Mouse (Mus musculus): ENCODE measurements at regions not wholly inside any gene's neighbourhood (a gene's known extent, or its start where the extent isn't known, plus 50 kb on each side); places are given as distances from the start of the nearest gene placed in this dataset.

DNA sequence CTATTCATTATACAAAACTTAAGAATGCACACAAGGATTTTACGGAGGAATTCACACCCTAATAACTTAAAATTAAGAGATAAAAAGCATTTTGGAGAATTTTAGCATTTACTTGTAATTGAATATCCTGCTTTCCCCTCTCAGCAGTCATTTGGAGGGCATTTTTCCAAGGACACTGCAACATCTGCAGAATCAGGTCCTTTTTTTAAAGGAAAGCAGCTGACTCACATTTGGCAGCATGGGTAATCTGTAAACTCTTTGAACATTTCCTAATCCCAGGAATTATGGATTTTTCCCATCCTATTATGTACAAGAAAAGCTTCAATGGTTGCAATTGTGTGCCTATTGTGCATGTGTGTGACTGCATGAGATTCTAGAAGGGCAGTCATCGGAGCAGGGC is 112.0 kb downstream of the Gm19410 start:
- DNase-seq (ENCODE audit: low spot score), result no peak

DNA sequence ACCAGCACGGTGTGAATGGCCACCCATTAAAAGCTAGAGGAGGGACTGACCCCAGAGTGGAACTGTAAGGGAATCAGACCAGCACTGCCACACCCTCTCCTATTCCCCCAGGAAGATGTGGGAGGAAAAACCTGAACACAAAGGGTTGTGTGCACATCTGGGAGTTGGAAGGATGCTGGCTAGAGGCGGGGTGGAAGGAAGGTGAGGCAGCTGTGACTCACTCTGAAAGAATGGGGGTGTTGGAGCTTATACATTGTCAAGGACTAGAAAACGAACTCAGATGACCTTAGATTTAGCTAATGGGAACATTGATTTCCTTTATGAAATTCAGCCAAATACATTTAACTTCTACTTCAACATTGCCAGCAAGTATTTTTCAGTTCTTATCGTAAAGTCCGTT is 116.2 kb downstream of the Gm19410 start:
- DNase-seq (ENCODE audit: low spot score), result no peak

DNA sequence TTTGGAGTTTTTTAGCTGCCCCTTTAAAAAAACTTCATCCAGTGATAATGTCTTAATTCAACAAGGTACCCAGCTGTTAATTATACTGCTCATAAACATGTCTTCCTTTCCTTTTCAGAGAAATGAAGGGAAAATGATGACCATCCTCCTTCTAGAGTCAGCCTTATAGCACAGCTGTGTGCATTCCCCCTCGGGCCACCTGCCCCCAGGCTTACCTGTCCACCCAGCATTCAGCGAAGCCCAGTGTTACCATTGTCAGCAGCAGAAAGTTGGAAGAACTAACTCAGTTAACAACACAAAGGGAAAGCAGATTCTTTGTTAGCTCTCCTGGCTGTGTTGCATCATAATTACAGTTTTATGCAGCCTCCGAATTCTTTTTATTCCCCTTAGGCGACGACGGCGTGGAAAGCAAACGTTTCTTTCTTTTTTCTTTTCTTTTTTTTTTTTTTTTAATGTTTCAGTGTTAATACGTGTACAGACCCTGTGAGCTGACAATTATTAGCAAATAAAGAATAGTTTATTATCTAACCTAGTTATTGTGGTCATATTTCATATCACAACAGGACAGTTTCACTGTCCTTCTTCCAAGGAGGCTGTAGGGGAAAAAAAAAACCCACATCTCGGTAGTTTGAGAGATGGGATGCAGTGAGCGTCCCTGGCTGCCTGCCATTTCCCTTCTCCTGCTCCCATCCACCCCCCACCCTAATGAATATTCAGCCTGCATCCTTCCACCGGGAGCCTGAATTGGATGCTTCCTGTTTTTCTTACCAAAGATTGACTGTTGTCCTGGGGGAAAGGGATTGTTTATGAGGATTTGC is 117.3 kb downstream of the Gm19410 start:
- no peak for DNase-seq (ENCODE audit: low spot score)

DNA sequence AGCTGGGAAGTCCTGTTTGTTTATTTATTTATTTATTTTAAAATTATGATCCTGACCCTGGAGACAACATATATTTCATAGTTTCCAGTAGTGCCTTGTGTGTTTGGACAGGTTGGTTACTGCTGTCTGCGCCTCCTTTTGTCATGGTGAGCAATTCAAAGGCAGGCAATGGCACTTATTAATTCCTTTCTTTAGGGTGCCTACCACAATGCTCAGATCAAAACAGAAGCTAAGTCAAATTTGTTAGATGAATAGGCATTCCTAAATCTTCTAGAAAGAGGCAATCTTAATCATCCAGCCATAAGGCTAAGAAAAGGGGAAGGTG is 117.8 kb downstream of the Gm19410 start:
- DNase-seq (ENCODE audit: low spot score), result no peak

DNA sequence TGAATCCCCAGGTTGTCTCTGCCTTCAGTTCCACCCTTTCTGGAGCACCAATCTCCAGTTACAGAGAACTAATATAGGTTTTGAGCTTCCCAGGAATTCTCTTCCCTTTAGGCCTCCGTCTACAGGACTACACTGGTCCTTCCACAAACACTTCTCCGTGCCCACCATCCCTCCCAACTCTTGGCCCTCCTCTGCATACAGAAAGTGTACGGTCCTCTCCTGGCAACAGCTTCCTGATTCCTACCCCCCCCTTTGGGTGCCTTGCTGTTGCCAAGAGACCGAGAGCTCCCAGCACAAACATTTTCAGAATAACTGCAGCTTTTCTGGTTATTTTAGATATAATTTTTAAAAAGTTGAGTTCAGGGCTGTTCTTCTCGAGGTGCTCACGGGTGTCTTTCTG is 119.0 kb downstream of the Gm19410 start:
- DNase-seq (ENCODE audit: low spot score), result no peak

DNA sequence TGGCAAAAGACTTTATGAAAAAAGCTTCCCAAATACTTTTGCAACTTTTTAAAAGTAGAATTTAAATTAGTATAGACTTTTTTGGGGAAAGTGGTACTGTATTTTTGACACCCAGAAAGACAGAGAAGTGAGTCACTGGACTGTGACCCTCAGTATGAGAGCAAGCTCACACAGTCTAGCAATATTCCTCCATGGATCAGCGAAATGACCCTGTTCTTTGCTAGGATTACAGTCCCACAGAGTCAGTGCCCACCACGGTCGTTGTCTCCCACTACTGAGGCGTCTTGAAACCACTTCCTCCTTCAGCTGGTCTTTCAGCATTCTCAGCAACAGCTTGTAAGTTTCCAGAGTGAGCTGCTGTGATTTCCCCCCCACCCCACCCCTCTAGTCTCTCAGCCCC is 124.5 kb downstream of the Gm19410 start:
- no peak for DNase-seq (ENCODE audit: low spot score)

DNA sequence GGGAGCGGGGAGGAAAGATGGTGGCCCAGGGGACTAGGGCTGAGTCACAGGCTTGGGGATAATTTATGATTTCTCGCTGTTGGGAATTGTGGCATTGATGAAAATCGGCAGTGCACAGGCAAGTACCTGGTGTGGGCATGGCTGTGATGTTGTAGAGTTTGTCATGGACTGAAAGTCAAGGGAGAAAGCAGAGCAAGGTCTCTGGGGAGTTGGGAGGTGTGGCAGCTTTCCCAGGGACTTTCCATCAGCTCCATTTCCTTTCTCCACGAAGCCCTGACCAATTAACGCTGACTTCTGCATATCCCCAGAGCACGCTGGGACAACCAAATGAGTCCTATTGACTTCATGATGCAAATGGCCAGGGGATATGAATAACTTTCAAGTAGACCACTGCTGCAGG is 126.2 kb downstream of the Gm19410 start:
- no peak for DNase-seq (ENCODE audit: low spot score)

DNA sequence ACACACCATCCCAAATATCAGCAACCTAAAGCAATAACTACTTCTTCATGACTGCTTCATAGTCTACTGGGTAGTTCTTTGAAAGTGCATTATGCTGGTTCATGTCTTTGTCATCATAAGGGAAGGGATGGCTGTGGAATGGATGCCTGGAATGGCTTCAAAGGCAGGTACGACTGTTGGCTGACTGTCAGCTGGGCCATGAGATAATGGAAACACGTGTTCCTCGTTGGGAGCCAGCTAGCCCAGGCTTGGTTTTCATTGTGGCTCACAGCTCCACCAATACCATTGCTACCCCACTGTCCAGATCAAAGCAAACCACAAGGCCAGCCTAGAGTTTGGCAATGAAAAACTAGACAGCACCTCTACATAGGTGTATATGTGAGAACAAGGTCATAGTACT is 132.9 kb downstream of the Gm19410 start:
- DNase-seq (ENCODE audit: low spot score), result no peak

DNA sequence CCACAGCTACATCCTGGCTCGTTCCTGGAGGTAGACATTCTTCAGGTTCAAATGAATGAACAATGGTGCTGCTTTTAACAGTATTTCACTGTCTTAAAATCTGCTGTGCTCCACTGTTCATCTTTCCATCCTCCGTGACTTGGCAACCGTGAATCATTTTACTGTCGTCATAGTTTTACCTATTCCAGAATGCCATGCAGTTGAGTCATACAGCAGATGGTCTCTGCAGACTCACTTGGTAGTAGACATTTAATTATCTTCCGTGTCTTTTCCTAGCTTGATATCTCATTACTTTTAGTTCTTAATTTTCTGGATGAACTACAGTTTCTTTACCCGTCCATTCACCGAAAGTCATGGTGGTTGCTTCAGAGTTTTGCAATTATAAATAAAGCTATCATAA is 135.9 kb downstream of the Gm19410 start:
- DNase-seq (ENCODE audit: low spot score), result no peak

DNA sequence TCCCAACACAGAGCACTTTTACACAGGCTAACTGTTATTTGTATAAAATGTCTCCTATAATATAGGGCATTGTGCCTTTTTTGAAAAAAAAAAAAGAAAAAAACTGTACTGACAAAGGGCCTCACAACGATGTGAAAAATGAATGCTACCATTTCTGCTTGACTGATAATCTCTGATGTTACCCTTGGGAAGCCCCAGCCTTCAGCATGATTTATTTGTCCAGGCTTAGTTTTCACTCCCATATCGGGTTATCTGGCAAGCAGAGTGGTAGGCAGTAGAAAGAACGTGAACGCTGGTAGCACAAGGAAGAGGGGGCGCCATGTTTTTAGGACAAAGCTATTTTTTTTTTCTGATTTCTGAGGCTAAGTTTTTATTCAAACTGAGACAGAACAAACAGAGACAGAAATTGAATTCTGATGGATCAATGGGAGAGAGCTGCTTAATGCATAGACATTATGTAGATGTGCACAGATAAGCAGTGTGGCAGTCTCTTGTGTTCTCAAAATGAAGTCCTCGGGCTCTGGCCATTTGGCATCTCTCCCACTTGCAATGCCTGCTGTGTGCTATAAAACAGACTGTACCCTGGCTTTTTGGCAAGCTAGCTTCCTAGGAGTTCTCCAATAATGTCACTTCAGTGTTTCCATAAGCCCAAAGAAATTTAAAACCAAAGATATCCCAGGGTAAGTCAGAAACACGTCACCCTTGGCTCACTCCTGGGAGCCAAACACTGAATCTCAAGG is 139.3 kb downstream of the Gm19410 start:
- no peak for DNase-seq (ENCODE audit: low spot score)

DNA sequence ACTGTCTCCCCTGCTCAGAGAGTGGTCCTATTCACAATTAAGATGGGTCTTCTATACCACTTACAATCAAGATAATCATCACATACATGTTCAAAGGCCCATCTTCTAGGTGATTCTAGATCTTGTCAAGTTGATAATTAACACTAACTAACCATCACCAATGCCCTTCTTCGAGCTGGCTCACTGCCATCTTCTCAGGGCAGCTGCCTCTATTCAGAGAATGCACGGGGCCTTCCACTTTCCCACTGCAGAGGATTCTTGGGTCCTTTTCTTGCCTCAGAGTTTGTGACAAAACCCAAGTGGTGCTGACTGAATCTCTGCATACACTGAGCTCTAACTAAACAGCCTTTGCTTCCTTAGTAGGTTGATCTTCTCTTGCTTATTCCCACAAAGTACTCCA is 142.4 kb downstream of the Gm19410 start:
- DNase-seq (ENCODE audit: low spot score), result no peak

DNA sequence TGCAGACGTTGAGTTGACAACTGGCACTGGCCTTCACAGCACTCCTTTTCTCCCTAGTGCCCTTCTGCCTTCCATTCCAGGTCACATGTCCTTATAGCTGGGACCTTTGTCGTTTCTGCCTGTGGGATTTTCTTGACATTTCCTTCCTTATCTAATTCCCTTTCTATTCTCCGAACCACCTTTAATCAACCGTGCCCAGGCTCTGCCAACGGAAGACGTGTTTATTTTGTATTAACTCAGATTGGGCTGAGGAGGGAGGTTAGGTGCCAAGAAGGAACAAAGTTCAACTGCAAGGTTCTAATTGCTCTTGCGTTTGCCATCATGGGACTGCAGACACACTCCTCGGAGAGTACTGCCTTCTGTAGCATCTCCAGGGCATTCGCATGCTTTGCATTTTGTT is 146.7 kb downstream of the Gm19410 start:
- DNase-seq (ENCODE audit: low spot score), result no peak

DNA sequence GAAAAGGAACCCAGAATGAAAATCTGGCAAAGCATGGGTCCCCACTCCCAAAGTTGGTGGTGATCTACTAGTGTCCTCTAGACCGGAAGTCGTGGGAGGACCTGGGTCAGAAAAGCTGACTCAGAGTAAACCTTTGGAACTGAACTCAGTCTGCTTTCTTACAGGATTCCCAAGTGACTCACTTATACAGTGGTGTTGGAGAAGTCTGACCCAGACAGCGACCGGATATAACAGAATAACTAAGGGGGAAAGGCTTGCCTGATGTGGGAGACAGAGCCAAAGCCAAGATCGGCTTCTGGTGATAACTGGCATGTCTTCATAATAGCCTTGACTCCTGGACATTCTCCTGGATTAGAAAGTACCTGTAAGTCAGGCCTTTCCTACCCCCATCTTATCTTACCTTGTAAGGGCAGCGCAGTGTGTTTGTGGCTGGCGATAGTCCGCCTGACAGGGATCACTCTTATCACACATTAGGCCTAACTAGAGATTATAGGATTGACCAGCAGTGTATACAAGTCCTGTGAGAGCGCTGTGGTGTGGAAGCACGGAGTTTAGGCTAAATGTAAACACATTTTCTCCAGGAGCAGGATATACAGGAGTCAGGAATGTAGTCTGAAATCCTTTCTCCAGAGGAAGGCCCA is 150.4 kb downstream of the Gm19410 start:
- DNase-seq (ENCODE audit: low spot score), result no peak

DNA sequence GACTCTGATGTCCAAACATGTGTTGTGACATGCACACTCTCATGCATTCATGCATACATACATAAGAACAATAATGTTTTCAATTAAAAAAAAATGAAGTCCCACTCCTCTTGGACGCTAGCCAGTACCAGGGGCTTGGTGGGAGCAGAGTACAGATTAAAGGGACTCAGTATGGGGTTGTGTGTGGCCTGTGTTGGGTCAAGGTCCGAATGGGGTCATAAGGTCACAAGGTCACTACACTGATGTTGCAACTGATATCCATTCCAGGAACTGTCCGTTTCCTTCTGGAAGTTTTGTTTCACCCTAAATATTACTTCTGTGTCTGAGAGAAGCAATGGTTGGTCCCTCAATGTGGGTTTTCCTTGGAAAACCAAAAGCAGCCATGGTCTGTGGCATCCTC is 152.0 kb downstream of the Gm19410 start:
- DNase-seq (ENCODE audit: low spot score), result no peak

DNA sequence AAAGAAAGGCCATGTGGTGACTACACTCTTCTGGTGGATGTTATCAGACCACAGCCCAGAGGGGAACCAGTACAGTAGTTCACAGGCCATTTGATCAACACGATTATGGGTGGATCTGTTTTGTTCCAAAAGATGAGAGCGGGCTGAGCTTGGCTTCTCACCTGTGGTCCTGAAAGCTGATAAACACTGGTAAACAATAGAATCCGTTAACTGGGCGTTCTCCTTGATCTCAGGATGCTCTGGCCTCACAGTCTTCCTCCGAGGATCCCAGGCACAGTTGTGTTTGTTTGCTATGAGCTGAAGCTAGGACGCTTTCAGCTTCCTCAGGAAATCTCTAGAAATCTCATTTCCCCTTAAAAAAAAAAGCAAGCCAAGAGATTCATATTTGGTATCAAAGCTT is 153.9 kb downstream of the Gm19410 start:
- DNase-seq (ENCODE audit: low spot score), result no peak

DNA sequence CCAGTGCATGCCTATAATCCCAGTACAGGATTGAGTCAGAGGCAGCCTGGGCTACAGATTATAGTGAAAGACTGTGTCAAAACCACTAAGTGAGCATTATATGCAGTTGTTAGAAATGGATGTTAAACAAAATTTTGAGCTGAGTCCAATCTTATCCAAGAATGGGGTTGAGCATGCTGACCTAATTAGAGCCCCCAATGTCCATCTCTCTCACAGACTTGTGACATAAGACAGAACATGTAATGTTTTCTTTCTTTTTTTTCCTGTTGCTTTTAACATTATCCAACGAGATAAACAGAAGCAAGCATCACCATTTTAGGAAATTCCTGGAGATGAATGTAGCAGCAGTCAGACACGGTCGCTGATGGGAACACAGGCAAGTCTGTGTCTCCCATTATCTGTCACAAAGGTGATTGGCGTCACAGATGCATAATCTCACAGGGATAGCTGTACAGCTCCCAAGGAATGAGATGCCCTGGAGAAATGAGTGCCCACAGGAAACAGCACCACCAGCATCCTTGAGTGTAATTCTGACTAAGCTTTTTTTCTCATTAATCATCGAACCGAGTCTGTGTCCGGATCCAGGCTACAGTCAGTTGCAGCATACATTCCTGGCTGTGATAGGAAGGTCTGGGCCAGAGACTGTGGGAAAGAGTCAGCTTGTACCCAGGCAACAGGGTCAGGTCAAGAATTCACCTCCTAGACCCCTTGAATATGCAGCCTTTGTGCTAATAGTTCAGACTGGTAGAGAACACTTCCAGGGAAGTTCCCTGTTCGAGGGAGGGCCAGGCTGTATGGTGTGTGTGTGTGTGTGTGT is 154.5 kb downstream of the Gm19410 start:
- no peak for DNase-seq (ENCODE audit: low spot score)

DNA sequence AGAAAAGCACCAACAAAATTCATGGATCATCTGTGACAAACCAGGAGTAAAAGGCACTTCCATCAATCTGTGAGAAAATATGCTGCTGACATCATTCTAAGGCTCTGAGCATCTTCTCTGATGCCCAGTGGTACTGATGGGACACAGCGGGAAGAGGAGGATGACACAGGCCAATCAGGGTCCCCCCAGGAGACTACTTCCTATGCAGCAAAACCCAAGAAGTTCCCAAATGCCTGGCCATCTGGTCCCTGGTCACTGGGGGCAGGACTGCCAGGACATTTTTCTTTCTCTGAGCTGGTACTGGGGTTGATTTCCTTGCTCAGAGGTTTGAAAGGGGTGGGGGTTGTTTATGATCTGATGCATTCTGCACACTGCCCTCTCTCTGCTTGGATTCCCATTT is 158.4 kb downstream of the Gm19410 start:
- no peak for DNase-seq (ENCODE audit: low spot score)

DNA sequence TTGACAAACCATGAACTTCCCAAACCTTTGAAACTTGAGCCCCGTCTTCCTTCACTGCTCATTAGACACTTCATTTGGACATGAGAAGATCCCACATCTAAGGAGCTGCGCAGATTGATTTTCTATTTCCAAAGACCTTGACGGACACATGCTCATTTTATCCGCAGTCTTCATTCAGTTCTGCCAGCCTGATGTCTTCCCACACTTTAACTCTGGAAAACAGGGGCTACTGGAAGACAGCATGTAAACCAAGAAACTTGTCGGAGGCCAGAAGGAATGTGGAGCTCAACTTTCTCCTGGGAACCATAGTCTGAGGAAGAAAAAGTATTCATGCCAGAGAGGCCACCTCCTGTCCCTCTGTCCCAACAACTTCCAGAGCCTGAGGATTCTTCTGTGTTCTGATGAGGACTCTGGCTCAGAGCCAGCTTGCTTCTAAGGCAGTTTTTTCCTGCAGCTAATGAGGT is 161.8 kb downstream of the Gm19410 start:
- no peak for DNase-seq (ENCODE audit: low spot score)

DNA sequence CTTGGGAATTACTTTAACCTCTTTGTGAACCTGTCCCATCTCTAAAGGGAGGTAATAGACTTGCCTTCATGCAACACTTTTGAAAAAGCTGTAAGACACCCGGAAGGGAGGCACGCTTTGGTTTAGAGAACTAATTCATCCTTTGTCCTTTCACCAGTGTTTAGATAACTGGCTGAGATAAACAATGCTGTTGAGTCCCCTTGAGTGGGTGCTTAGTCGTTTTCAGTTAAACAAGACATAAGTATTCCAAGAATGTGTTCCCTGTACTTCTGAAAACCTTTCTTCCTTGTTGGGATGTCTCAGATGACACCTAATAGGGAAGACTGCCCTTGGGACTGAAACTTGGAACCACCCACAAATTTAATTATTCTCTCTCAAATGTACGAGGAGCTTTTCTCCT is 164.7 kb downstream of the Gm19410 start:
- DNase-seq (ENCODE audit: low spot score), result no peak

DNA sequence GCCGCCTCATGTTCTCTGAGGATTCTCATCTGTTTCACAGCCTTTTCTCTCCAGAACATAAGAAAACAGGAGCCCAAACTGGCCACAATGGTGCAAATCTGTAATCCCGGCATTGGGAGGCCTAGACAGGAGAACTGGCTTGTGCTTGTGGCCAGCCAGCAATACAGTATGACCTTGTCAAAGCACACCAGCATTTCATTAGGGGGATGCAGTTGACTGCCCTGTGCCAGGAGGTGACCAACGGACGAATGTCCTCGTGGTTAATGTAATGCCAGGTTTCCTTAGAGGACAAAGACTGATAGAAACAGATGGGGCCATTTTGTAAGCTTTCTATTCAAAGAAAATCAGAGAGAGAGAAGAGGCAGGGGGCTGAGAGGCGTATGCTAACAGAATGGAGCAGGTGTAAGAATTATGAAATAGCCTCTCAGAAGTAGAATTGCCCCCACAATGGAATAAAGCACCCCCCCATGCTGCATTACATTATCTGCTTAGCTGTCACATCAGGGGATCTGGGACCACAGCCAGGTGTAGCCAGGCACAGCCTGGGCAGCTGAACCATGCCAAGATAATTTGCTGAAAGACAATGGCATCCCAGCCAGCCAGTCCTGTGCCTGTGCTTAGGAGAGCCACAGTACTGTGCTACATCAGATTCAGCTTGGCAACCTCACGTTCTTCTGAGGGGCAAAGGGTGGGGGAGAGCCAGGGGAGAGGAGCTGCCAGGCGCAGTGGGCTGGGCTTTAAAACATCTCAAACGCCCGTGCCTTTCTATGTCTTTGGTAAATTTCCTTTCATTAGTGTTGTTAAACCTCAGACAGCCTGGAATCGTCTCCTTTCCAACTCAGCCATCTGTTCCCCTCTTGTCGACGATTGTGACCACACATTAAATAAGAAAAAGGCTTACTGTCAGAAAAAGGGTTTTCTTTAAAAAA is 167.9 kb downstream of the Gm19410 start:
- DNase-seq (ENCODE audit: low spot score), result no peak

DNA sequence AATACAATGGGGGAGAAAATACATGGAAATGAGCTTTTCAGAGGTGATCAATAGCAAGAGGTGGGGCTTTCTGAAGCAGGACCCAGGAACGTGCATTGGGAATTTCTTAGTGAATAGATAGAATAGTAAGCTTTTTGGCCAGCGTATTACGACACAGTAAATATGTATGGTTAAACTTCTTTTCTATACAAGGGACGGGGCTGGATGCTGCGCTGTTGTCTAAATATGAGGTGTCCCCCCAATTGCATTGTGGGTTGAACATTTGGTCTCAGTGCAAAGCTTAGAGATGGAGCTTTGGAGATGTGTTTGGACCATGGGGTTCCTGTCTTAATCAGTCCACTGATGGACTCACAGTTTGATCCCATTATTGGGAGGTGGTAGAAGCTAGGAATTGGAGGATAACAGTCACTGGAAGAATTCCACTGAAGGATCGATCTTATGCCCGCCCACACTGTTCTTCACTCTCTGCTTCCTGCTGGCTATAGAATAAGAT is 168.6 kb downstream of the Gm19410 start:
- DNase-seq (ENCODE audit: low spot score), result no peak
